Mouse (Mus musculus) cortical plate, adult 2 months (tissue): ENCODE results near the gene Myog. TPM values are rescaled to one million over a fixed set of nuclear protein-coding genes. Genes with fewer than 3 reads are reported as not detected.

Source experiments
- H3K27ac ChIP-seq: fragments of 200-500 bp; 2 replicates; pipeline ENCODE4 v1.5.1; 2012; ENCODE audit warnings: low read length, control low read depth, inconsistent platforms; ENCODE audit not compliant: insufficient read depth
- H3K4me1 ChIP-seq: fragments of 200-500 bp; 2 replicates; pipeline ENCODE4 v1.6.1; 2011; ENCODE audit warnings: low read length; ENCODE audit not compliant: control insufficient read depth, insufficient read depth
- H3K4me3 ChIP-seq: fragments of 200-500 bp; 2 replicates; pipeline ENCODE4 v1.5.1; 2011; ENCODE audit warnings: mild to moderate bottlenecking, low read length, control low read depth; ENCODE audit not compliant: insufficient read depth
- CTCF ChIP-seq: fragments of 200-500 bp; IDR thresholded peaks from 2 replicates; pipeline ENCODE4 v1.5.1; 2011; ENCODE audit warnings: mild to moderate bottlenecking, control low read depth, low read length; ENCODE audit not compliant: insufficient read depth; ENCODE audit errors: extremely low read depth
- POLR2A ChIP-seq: fragments of 200-500 bp; IDR thresholded peaks from 2 replicates; pipeline ENCODE4 v1.6.1; 2011; ENCODE audit warnings: mild to moderate bottlenecking, low read length, control low read depth; ENCODE audit not compliant: insufficient read depth; ENCODE audit errors: extremely low read depth
- polyA plus RNA-seq: library from polyadenylated mRNA; depleted of rRNA; stranded (reverse); fragments of >200 nt; gene quantifications from 2 replicates; pipeline ENCODE4 v1.2.3, GENCODE M21; 2012

The Myog gene
- polyA plus RNA-seq, 1 experiment = 0.13 TPM

GRCm38 (mm10) chr1:134282342-134282741, 7.4 kb upstream of the Myog start:
- H3K4me3 ChIP-seq = no peak overlapping the region
- H3K4me1 ChIP-seq = no peaks in the 10 kb centered on the region; the same call in 1 of the 2 replicates
- TF ChIP-seq CTCF = no peak
- TF ChIP-seq POLR2A = no peak
- H3K27ac ChIP-seq = no peak overlapping the region

- H3K27ac ChIP-seq = no peak overlapping the region
- no peaks in the 10 kb centered on the region; the same call in 1 of the 2 replicates for H3K4me1 ChIP-seq
- no peak overlapping the region for H3K4me3 ChIP-seq
- TF ChIP-seq POLR2A = no peak
- no peak for TF ChIP-seq CTCF
These were observed 6.7 kb upstream of the Myog start for GRCm38 (mm10) chr1:134283108-134283507.

- H3K4me3 ChIP-seq = no peak overlapping the region
- H3K27ac ChIP-seq = no peak overlapping the region
- no peak for TF ChIP-seq POLR2A
- no peak for TF ChIP-seq CTCF
- H3K4me1 ChIP-seq = no peaks in the 10 kb centered on the region; the same call in 1 of the 2 replicates
These were observed 4.2 kb upstream of the Myog start for GRCm38 (mm10) chr1:134285458-134286120.

- Histone ChIP-seq H3K4me1 (no peaks in the 10 kb centered on the region; the same call in 1 of the 2 replicates), H3K27ac (no peak overlapping the region), H3K4me3 (no peak overlapping the region)
- TF ChIP-seq POLR2A = no peak
- no peak for TF ChIP-seq CTCF
These were observed 1.6 kb upstream of the Myog start for GRCm38 (mm10) chr1:134288239-134288638.

GRCm38 (mm10) chr1:134290300-134290699, 511 bp downstream of the Myog start:
- TF ChIP-seq CTCF (no peak), POLR2A (no peak)
- Histone ChIP-seq H3K4me3 (no peak overlapping the region), H3K27ac (no peak overlapping the region), H3K4me1 (no peaks in the 10 kb centered on the region)

- H3K27ac ChIP-seq = no peak overlapping the region
- H3K4me3 ChIP-seq = no peak overlapping the region
- H3K4me1 ChIP-seq = no peaks in the 10 kb centered on the region
- no peak for TF ChIP-seq POLR2A
- peak; percentile 31 for TF ChIP-seq CTCF
These were observed 1.1 kb downstream of the Myog start for GRCm38 (mm10) chr1:134290909-134291308.

- H3K27ac ChIP-seq = 0 out of 2 replicates have a peak overlapping the region, but pooled peaks have one; percentile 17
- TF ChIP-seq CTCF = no peak
- TF ChIP-seq POLR2A = no peak
- no peaks in the 10 kb centered on the region for H3K4me1 ChIP-seq
- H3K4me3 ChIP-seq = no peak overlapping the region
These were observed 1.8 kb downstream of the Myog start for GRCm38 (mm10) chr1:134291555-134291954.

- no peaks in the 10 kb centered on the region for H3K4me1 ChIP-seq
- TF ChIP-seq POLR2A (no peak), CTCF (no peak)
- no peak overlapping the region for H3K4me3 ChIP-seq
- no peak overlapping the region for H3K27ac ChIP-seq
These were observed 2.3 kb downstream of the Myog start for GRCm38 (mm10) chr1:134292073-134292472.

- no peaks in the 10 kb centered on the region for H3K4me1 ChIP-seq
- TF ChIP-seq CTCF (no peak), POLR2A (no peak)
- H3K4me3 ChIP-seq = no peak overlapping the region
- H3K27ac ChIP-seq = no peak overlapping the region
These were observed 2.8 kb downstream of the Myog start for GRCm38 (mm10) chr1:134292601-134293000.

- no peak overlapping the region for H3K27ac ChIP-seq
- no peaks in the 10 kb centered on the region for H3K4me1 ChIP-seq
- no peak overlapping the region for H3K4me3 ChIP-seq
- TF ChIP-seq POLR2A (no peak), CTCF (no peak)
These were observed 3.5 kb downstream of the Myog start for GRCm38 (mm10) chr1:134293276-134293675.
